Mouse (Mus musculus) cerebellum, postnatal 4 days (tissue): Measurements from ENCODE around the gene Pbld2.
"Not testable (repeated sequence)": the region's sequence is repeated elsewhere in the genome, so short reads cannot be mapped to it uniquely, and the experiment has no call there.

ENCODE experiments used
- DNase-seq, 2 experiments: peaks; one replicate each; pipeline ENCODE4 v3.0.0; 2022; ENCODE audit warnings: low spot score in 2 of 2, mixed read lengths in 1 of 2

Pbld2 gene

GRCm38 (mm10) chr10:63025491-63026011 lies 1.4 kb downstream of the Pbld2 start:
- DNase-seq = no peak

GRCm38 (mm10) chr10:63026156-63026794 lies 2.2 kb downstream of the Pbld2 start:
- DNase-seq = no peak

GRCm38 (mm10) chr10:63026795-63027160 lies 2.7 kb downstream of the Pbld2 start:
- DNase-seq = no peak

- no peak for DNase-seq
Observed at GRCm38 (mm10) chr10:63027376-63028161, 3.5 kb downstream of the Pbld2 start.

GRCm38 (mm10) chr10:63028396-63028795 lies 4.3 kb downstream of the Pbld2 start:
- no peak for DNase-seq

- no peak for DNase-seq
Observed at GRCm38 (mm10) chr10:63032267-63032666, 8.2 kb downstream of the Pbld2 start.

GRCm38 (mm10) chr10:63032956-63033355 lies 8.8 kb downstream of the Pbld2 start:
- no peak for DNase-seq

GRCm38 (mm10) chr10:63038571-63039320 lies 14.6 kb downstream of the Pbld2 start:
- no peak for DNase-seq

GRCm38 (mm10) chr10:63039867-63040628 lies 15.9 kb downstream of the Pbld2 start:
- DNase-seq = no peak

GRCm38 (mm10) chr10:63043154-63043553 lies 19.0 kb downstream of the Pbld2 start:
- no peak for DNase-seq

GRCm38 (mm10) chr10:63047751-63048150 lies 23.6 kb downstream of the Pbld2 start:
- DNase-seq = no peak

GRCm38 (mm10) chr10:63049106-63049505 lies 25.0 kb downstream of the Pbld2 start:
- DNase-seq = no peak

- no peak for DNase-seq
Observed at GRCm38 (mm10) chr10:63051267-63051666, 27.2 kb downstream of the Pbld2 start.

GRCm38 (mm10) chr10:63052011-63052410 lies 27.9 kb downstream of the Pbld2 start:
- no peak for DNase-seq

GRCm38 (mm10) chr10:63053007-63053406 lies 28.9 kb downstream of the Pbld2 start:
- DNase-seq = no peak

- not testable (repeated sequence) for DNase-seq
Observed at GRCm38 (mm10) chr10:63054071-63054470, 30.0 kb downstream of the Pbld2 start.

GRCm38 (mm10) chr10:63054586-63054985 lies 30.5 kb downstream of the Pbld2 start:
- no peak for DNase-seq

- no peak for DNase-seq
Observed at GRCm38 (mm10) chr10:63056966-63057750, 33.0 kb downstream of the Pbld2 start.

GRCm38 (mm10) chr10:63059862-63060261 lies 35.7 kb downstream of the Pbld2 start, which contains the start of gene Pbld1:
Gene Pbld1, plus strand, starts transcription at chr10:63060162.
- DNase-seq = no peak

GRCm38 (mm10) chr10:63060406-63060805 lies 36.3 kb downstream of the Pbld2 start:
- DNase-seq = no peak

GRCm38 (mm10) chr10:63061266-63061665 lies 37.2 kb downstream of the Pbld2 start:
- DNase-seq = no peak
